Mouse (Mus musculus) thymus, postnatal 10 days (tissue): ENCODE measurements at regions not wholly inside any gene's neighbourhood (a gene's known extent, or its start where the extent isn't known, plus 50 kb on each side); places are given as distances from the start of the nearest gene placed in this dataset.
"Not testable (repeated sequence)": the region's sequence is repeated elsewhere in the genome, so short reads cannot be mapped to it uniquely, and the experiment has no call there.

ENCODE experiments used
- DNase-seq, 2 experiments: peaks; one replicate each; pipeline ENCODE4 v3.0.0; 2021; ENCODE audit warnings: low spot score in 2 of 2

DNA sequence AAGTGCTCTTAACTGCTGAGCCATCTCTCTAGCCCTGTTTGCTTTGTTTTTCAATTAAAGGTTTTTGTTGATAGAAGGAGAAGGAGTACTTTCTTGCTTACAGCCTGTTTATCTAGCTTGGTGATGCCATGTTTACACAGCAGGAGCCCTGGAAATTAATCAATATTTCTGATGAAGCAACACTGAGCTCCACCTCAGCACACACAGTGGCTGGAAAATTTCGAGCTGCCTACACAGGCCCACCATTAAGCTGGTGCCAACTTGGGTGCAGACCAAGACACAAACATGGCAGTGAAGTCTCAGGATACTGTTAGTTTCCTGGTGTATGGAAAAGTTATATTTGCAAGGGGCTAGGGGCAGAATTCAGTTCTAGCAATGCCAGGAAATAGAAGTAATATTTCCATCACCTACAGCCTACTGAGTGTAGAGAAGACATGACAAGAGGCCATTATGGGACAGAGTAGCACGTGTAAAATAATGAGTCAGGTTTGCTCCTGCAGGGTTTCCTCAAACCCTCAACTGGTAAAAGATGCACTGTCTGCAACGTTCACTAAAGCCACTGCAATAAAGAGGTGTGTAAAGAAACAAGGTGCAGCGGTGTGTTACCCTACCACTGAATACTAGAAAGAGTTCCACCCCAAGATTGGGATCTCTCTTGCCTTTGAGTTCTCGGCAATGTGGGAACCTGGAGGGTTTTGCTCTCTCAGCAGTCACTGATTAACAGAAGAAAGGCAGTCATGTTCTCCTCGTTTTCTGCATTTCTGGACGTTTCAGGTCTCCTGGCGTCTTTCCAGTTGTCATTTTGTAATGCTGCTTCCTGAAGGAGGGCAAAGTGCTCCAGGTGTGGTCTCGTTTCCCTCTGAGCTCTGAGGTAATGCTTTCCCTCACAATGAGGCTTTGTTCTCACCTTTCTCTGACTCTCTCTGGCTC lies 108.8 kb upstream of the Fhl2 start:
- no peak for DNase-seq

DNA sequence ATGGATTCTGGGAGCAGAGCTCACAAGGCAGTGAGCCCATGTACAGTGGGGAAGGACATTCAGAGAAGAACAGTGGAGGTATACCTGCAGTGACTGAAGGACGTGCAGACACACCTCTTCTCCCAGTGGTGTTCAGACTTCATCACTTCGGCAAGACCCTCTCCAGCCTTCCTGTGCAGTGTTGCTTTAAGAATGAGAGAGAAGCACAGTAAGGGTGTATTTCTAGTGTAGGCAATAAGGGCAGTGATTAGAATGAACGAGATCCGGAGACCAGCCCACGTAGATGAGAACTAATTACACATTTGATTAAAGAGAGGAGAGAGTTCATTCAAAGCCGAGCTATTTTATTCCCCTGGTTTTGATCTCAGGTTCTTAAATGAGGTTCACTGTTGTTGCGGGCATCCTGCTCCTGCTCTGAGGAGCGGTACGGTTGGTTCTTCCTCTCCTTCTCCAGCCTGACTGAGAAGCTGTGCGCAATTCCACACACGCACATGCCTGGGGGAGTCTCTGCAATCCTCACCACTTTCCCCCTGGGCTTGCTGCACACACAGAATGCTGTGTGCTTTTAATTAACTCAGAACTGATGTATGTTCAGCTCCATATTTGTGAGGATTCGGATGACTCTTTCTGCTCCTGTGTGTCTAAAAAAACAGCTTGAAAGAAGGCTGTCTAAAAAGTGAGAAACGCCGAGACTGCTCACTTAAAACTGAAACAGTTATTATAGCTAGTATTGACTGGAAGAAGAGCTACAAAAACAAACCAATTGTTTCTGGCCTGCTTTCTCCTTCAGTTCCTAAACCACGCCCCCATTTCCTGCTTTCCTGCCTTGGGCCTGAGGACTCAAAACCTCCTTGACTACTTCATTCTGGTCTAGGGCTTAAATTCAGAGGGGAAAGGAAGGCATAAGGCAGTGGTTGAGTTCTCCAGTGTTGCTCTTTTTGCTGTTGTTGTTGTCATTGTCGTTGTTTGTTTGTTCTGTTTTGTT lies 114.2 kb upstream of the Fhl2 start:
- peak; percentile 16 to 33 for DNase-seq

DNA sequence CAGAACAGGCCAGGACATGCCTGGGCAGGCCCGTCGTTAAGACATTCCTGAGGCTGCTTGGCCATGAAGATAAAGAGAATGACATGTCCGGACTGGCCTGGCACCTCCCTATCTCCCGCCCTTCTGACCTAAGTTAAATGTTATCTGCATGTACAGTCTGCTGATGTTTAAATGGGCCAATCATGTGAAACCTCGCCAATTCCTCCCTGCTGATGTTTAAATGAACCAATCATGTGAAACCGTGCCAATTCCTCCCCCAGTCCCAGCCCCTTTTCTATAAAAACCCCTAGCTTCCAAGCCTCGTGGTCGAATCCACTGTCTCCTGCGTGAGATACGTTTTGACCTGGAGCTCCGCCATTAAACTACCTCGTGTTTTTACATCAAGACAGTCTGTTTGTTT lies 119.5 kb upstream of the Fhl2 start:
- not testable (repeated sequence) for DNase-seq

DNA sequence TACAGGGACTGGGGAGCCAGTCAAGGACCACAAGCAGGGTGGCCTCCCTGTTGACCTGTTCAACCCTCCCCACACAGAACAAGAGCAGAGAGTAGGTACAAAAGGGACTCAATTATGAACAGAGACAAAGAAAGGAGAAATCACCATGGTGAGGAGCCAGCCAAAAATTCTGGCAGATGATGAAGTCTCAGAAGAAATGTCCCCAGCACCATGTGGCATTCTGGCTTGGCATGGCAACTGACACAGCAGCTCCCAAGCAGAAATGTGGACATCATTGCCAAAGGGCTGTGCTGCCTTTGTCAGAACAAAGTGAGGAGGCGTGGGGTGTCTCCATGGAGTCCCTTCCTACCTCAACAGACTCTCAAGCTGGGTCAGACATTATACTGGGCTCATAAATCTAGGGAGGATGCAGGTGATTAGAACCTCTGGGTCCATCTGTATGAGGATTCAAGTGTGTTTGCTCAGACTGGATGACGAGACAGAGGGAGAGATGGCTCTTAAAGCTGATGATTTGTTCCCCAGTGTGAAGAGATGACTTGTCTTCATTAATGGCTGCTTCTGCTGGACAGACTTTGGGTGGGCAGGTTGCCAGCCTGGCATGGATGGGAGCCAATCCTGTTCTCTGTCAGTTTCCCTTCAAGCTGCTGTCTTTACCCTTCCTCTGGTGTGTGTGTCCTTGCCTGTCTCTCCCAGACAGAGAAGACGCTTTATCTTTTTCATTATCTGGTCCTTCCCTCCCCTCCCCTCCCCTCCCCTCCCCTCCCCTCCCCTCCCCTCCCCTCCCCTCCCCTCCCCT lies 120.5 kb upstream of the Fhl2 start:
- DNase-seq = no peak

DNA sequence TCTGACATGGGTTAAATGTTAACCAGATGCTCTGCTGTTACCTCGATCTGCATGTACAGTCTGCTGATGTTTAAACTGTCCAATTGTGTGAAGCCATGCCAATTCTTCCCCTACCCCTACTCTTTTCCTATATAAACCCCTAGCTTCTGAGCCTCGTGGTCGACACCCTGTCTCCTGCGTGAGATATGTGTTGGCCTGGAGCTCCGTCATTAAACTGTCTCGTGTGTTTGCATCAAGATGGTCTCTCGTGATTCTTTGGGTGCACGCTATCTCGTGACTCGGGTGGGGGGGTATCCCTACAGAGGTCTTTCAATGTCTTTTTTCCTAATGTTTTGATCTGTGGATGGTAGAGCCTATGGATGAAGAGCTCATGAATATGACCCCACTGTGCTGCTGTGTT lies 110.9 kb upstream of the Nck2 start:
- not testable (repeated sequence) for DNase-seq

DNA sequence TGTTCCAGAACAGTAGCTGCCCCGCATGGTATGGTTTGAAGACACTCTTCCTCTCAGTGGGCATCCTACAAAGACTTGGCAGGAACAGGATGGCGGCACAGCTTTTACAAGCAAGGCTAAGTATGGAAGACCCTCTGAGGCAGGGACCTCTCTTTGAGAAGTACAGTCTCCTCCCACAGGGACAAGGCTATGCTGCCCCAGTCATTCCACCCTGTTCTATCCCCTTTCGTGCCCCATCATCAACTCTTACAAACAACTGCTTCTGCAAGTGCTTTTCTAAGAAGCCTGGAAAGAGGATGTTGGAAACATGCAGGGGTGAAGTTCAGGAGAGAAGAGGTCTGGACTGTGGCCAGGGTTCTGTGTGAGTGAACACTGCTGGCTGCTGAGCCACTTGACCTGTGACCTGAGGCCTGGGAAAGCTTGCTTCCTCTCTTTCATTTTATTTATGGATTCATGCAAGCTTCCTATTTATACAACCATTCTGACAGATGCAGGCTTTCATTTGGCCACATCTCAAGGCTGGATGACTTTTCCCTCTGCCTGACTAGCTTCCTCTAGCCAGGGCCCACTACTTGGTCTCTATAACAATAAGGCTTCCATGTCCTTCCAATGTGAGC lies 107.1 kb upstream of the Nck2 start:
- no peak for DNase-seq

DNA sequence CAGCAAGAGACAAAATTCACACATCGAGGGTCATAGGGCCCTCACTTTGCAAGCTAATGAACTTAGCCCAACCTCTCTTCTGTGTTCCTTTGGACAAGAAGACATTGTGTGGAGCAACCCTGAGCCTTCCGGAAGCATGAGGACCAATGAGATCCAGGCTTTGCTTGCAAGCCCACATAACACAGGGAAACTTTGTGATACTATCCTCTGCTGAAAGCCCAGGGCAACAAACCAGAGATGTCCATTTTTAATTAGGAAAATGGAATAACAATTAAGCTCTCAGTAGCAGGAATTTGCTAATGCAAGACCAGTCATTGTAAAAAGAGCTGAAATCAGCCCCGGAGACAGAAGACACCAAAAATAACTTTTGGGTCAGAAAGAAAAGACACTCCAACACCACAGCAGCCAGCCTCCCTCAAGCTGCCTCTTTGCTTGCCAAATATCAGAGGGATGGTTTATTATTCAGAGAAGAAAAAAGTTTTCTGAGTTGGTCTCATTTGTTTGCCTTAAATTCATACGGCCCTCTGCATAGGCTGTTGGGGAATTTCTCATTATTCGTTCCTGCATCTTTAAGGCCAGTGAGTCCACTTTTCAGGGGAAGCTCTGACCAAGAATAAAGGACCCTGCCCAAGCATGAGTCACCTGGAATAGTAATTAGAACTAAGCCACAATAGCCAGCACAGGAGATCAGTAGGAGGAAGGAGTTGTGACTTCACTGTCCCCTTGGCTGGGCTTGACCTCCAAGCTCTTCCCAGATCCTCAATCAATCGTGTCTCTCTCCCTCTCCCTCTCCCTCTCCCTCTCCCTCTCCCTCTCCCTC lies 106.1 kb upstream of the Nck2 start:
- DNase-seq = no peak

DNA sequence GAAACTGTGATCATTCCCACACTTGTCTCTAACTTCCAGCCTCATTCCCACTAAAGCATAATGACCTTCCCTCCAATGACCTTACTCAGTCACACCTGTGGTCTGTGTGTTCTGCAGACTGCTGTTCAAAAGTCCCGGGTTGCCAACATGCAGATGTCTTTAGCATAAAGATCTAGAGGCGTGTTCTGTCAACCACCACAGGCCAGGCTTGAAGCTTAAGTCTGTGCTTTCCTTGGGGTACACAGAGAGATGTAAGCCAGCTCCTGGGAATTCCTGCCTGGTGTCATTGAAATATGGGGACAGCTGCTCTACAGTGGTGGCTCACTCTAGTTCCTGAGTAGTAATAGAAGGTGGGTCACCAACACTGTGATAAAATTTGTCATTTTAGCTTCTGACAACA lies 101.5 kb upstream of the Nck2 start:
- no peak for DNase-seq

DNA sequence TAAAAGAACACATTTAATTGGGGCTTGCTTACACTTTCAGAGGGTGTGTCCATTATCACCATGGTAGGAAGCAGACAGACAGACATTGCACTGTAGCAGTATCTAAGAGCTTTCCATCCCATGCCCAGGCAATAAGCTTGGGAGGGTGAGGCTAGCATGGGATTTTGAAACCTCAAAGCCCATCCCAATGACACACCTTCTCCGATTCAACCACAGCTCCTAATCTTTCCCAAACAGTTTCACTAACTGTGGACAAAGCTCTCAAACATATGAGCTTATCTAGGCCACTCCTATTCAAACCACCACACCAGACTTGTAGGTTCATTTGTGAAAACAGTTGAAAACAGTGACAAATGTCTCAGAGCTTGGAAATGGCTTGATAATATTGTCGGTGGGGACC lies 101.0 kb upstream of the Nck2 start:
- no peak for DNase-seq

DNA sequence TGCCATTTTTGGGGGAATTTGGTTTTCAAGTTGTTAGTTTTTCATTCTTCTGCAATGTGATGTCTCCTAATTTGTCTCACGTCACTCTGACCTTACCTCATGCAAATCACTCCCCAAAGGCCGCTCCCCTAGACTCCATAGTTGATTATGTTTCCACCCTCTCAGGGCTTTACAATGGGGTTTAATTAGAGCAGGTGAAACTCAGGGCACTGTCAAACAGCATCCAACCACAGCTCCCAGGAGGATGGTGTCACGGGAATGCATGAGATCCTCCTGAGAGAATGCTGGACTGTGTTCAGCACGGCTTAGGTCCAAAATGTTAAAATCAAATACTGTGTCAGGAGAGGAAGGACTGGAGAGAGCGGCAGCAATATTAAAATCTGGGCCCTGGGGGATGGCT lies 100.4 kb upstream of the Nck2 start:
- DNase-seq = no peak

DNA sequence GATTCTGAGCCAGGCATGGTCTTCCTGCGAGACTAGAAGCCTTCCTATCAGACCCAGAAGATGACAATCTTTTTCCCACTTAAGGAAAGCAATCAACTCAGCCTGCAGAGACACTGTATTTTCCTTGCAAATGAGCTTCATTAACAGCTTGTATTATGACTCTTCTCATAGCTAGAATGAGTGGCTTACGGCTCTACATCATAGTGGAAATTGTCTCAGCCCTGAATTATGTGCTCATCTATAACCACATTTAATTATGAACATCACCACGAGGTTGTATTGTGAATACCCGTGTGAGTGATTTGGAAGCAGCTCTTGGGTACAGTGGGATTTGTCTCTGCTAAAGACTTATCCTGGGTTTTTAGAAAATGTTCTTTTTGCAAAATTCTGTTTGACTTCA lies 97.2 kb upstream of the Nck2 start:
- no peak for DNase-seq

DNA sequence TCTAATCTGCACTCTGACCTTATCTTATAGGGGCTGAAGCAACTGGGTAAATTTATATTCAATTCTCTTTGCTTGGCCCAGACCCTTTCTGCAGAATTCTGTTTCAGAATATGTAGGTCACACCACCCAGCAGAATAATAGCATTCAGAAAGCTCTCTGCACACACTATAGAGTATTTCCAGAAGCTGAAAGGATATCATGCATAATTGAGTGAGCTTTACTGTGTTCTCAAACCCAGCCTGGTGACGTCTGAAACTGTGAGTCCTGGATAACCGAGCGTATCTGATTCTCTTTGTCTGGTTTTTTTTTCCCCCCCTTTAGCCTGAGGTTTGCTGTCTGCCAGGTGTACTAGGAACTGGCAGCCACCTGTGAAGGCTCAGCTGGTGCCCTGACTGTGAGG lies 94.4 kb upstream of the Nck2 start:
- DNase-seq = no peak

DNA sequence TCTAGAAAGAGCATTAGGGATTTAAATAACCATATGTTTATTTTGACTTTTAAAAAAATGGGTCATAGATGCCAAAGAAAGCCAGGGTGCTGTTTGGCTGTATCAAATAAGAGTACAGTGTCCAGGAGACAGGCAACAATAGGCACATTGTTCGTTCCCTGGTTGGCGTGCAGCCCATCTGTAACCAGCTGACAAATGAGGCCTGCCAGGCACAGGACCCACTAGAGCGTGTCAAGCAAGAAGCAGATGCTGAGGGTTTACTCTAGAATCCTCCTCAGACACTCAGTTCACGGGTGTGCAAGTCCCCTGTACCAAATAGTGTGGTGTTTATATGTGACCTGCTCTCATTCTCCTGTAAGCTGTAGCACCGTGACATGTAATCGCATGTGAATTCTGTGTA lies 86.2 kb upstream of the Nck2 start:
- DNase-seq = no peak

DNA sequence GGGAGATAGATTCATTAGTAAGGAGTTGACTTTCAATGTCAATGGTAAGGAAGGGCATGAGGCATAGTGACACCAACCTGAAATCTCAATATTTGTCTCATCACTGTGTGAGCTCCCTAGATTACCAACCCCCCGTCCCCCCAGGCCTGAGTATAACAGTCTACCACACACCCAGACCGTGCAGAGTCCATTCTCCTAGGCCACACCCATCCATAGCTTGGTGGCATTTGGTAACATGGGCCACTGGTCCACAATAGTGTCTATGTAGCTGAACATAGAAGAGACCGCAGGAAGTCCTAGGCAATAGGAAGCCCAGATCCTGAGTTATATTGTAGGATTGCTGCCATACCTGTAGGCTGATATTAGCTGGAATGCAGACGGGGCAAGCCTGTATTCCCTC lies 84.7 kb upstream of the Nck2 start:
- DNase-seq = no peak

DNA sequence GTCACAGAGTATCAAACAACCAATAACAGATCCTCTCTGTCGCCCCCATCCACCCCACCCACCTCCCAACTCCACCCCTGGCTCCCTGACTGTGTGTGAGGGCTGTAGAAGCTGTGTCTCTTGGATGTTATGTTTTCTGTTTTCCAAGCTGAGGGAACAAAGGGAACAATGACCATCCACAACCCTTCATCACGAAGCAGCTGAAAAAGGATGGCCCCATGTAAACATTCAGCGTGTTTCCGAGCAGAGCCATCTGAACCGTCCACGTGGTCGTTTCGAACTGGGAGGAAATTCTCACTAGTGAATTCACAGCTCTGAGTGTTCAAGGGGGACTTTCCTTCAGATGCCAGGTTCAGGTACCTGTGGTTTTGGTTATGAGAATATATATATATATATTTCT lies 84.1 kb upstream of the Nck2 start:
- no peak for DNase-seq

DNA sequence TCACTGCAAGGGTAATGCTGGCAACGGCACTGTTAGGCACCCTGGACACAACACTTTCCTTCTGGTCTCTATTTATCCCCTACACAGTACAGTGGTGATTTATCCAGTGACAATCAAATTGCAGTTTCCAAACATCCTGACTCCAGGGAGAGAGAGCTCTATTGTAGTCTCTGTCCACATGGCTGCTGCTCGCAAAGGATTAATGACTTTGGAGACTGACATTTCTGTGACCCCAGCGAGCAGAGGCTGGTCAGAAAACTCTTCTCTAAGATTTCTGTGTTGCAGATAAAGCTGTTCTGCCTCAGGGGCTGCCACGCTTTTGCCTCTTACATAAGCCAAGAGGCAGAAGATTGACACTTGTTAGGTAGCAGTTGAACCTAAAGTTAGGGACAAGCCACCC lies 83.6 kb upstream of the Nck2 start:
- DNase-seq = no peak

DNA sequence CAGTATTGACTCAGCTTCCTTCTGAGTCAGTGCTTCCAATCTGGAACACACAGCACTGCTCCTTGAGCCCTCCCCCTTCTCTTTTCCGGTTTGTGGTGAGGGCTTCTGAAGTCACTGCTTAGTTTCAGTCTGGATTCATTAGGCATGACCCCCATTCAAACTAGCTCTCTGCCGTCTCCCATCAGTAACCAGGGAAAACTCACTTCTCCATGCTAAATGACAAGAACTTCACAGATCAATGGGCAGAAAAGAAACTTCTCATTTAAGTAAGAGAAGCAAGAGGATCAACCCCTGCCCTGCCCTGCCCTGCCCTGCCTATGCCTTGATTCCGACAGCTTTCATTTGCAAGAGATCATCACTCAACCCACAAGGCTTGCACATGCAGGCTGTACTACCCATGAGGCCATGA lies 82.9 kb upstream of the Nck2 start:
- DNase-seq = no peak

DNA sequence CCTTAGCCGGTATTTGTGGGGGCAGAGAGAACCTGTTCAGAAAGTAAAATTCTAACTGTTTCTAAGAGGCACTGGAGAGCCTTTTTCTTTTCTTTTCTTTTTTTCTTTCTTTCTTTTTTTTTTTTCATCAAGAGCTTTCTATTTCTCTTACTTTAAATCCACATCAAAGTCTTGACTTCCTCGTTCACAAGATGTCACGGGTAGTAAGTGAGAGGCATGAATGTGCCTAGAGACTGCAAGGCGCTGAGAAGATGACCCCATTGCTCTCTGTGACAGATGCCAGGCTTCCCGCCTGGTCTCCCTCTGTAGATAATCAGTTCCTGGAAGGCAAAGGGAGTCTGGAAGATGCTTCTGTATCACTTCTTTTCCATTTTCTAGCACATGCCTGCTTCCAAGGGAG lies 82.2 kb upstream of the Nck2 start:
- peak; percentile 12 to 22 for DNase-seq

DNA sequence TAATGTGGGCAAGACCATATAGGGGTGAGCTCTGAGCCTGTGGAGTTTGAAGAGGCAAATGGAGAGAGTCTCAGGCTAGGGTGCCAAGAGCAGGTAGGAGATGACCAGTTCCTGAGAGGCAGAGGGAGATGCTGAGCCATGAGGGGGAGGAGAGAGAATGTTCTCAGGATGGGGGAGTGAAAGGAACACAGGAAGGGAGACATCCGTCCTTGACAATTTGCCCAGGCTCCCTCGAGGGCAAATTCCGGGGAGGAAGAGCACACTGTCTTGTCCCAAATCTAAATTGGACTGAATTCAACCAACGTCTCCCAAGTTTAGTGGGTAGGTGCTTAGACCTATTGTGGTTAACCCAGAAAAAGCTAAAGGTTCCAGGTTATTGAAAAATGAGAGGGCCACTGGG lies 81.2 kb upstream of the Nck2 start:
- no peak for DNase-seq

DNA sequence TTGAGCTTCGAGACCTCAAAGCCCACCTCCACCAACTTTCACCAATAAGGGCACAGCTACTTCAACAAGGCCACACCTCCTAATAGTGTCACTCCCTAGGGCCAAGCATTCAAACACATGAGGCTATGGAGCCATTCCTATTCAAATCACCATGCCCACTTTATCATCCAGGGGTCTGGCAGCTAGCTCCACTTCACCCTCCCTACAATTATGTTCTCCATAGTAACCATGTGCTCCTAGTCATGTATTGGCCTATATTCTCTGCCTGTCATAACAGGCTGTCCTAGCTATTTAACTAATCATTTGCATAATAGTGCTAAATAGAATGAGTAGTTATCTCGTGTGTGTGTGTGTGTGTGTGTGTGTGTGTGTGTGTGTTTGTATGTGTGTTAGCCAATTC lies 77.9 kb upstream of the Nck2 start:
- DNase-seq = no peak
